Mouse (Mus musculus) cerebellum, adult (tissue): ENCODE measurements at regions not wholly inside any gene's neighbourhood (a gene's known extent, or its start where the extent isn't known, plus 50 kb on each side); places are given as distances from the start of the nearest gene placed in this dataset.

Experiments used
- ATAC-seq: cut with Nextera tagmentation; 2 replicates; pipeline ENCODE4 v1.9.2; 2017; ENCODE audit warnings: mild to moderate bottlenecking, moderate library complexity, mixed read lengths; ENCODE audit not compliant: insufficient number of reproducible peaks, low FRiP score, low TSS enrichment

- ATAC-seq, result no peak
These were observed 541.6 kb downstream of the Arl4a start for GRCm38 (mm10) chr12:39496203-39496602.

GRCm38 (mm10) chr12:39493578-39494218, 544.1 kb downstream of the Arl4a start:
- peak; percentile 77 for ATAC-seq

GRCm38 (mm10) chr12:39493114-39493513, 544.7 kb downstream of the Arl4a start:
- ATAC-seq, result peak; percentile 78

GRCm38 (mm10) chr12:39472984-39473383, 564.8 kb downstream of the Arl4a start:
- no peak for ATAC-seq
